Mouse (Mus musculus) limb, embryonic 13.5 days (tissue): Measurements from ENCODE around the gene Entpd6. TPM values are rescaled to one million over a fixed set of nuclear protein-coding genes. Genes with fewer than 3 reads are reported as not detected.

ENCODE experiments used
- ATAC-seq: fragments of 200-750 bp; cut with Nextera tagmentation; 2 replicates; pipeline ENCODE4 v1.8.0; 2017; ENCODE audit warnings: low read depth, moderate number of reproducible peaks, moderate TSS enrichment; ENCODE audit not compliant: low FRiP score
- H3K27ac ChIP-seq: fragments of 300-500 bp; sonication (generic); 2 replicates; pipeline ENCODE4 v1.5.1; 2015; ENCODE audit warnings: inconsistent platforms, mild to moderate bottlenecking, moderate library complexity
- H3K27me3 ChIP-seq: fragments of 300-500 bp; sonication (generic); 2 replicates; pipeline ENCODE4 v1.6.1; 2015; ENCODE audit warnings: mild to moderate bottlenecking, inconsistent platforms
- H3K36me3 ChIP-seq: fragments of 300-500 bp; sonication (generic); 2 replicates; pipeline ENCODE4 v1.6.1; 2015; ENCODE audit warnings: inconsistent platforms, mild to moderate bottlenecking, moderate library complexity
- H3K4me1 ChIP-seq: fragments of 300-500 bp; sonication (generic); 2 replicates; pipeline ENCODE4 v1.6.1; 2015; ENCODE audit warnings: inconsistent platforms
- H3K4me2 ChIP-seq: fragments of 300-500 bp; sonication (generic); replicated peaks from 2 replicates; pipeline ENCODE4 v1.6.1; 2015; ENCODE audit warnings: inconsistent platforms, mild to moderate bottlenecking, moderate library complexity
- H3K4me3 ChIP-seq: fragments of 300-500 bp; sonication (generic); 2 replicates; pipeline ENCODE4 v1.5.1; 2015; ENCODE audit warnings: moderate library complexity, mild to moderate bottlenecking, inconsistent platforms
- H3K9ac ChIP-seq: fragments of 300-500 bp; sonication (generic); 2 replicates; pipeline ENCODE4 v1.6.1; 2015; ENCODE audit warnings: mild to moderate bottlenecking, inconsistent platforms
- H3K9me3 ChIP-seq: fragments of 300-500 bp; sonication (generic); 2 replicates; pipeline ENCODE4 v1.6.1; 2016; ENCODE audit warnings: inconsistent platforms
- WGBS: fragments of 180-500 bp; shearing (Covaris S2); methylation state at CpG from one replicate; pipeline ENCODE4 v1.1.7; 2015; 5-methylcytosine and 5-hydroxymethylcytosine counted together
- polyA plus RNA-seq: library from polyadenylated mRNA; unstranded; fragments of >200 nt; fragmentation: Nextera tagmentation; extraction: Ambion mirVana; gene quantifications from 2 replicates; pipeline ENCODE4 v1.2.1, GENCODE M21; 2015

The Entpd6 gene
- polyA plus RNA-seq: 29.3 and 29.9 TPM in 2 replicates

DNA sequence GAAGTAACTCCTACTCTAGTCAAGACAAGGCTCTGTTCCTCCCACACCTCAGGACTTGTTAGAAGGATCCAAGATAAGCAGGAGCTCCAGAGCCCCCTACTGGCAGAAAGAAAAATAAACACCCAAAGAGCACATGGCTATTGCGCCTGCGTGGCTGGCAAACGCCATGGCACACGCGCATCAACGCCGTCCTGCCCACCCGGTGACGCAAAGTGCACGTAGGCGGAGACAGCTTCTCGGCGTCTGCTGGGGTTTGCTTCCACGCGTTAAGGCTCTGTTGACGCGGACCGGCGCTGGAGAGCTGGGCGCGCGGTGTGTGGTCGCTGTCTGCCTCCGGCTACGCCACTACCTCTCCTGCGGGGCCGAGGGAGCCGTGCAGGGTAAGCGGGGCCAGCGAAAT is at the start of gene Entpd6:
Gene Entpd6, plus strand, starts transcription at position 189 of the 400 bp plus-strand sequence.
- Histone ChIP-seq H3K27ac (peak within 1 kb of the TSS; percentile 78), H3K4me2 (peak within 1 kb of the TSS; percentile 93), H3K9ac (peak within 1 kb of the TSS; percentile 78), H3K4me1 (peaks cover 9% of the 10 kb centered on the region), H3K9me3 (no peaks in the 10 kb centered on the region), H3K27me3 (peaks cover 8% of the 10 kb centered on the region), H3K4me3 (peak within 1 kb of the TSS; percentile 73), H3K36me3 (peaks cover 12% of the 10 kb centered on the region)
- ATAC-seq: peak; percentile 97
- WGBS: under 1% methylated on average over 30 of the region's 30 CpGs

DNA sequence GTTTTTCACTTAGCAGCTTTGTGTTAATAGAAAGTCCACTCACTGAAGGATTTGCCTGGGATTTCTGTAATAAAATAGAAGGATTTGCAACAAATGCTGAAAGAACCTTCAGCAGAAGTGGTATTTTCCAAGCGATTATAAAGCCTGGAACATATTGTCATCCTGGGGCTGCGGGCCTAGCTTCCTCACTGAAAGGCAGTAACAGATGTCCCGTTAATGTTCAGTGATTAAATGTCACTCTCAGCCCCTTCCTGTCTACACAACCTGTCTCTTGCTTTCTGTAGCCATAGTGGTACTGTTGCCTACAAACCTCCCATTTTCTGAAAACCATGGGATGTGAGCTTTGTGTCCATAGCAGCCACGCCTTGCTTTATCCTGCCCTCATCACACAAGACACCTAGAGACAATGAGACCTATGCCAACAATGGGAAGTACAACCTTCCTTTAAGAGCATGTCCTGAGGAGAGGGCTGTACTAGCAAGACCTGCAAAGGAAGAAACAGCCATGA is 36.6 kb upstream of the Entpd6 start:
- ATAC-seq: no peak
- Histone ChIP-seq H3K27ac (no peak overlapping the region), H3K4me1 (peaks cover 6% of the 10 kb centered on the region), H3K27me3 (no peaks in the 10 kb centered on the region), H3K9me3 (no peaks in the 10 kb centered on the region), H3K9ac (no peak overlapping the region), H3K4me3 (no peak overlapping the region), H3K36me3 (no peaks in the 10 kb centered on the region), H3K4me2 (no peak overlapping the region)
- 50% methylated on average over 4 of the region's 4 CpGs for WGBS

DNA sequence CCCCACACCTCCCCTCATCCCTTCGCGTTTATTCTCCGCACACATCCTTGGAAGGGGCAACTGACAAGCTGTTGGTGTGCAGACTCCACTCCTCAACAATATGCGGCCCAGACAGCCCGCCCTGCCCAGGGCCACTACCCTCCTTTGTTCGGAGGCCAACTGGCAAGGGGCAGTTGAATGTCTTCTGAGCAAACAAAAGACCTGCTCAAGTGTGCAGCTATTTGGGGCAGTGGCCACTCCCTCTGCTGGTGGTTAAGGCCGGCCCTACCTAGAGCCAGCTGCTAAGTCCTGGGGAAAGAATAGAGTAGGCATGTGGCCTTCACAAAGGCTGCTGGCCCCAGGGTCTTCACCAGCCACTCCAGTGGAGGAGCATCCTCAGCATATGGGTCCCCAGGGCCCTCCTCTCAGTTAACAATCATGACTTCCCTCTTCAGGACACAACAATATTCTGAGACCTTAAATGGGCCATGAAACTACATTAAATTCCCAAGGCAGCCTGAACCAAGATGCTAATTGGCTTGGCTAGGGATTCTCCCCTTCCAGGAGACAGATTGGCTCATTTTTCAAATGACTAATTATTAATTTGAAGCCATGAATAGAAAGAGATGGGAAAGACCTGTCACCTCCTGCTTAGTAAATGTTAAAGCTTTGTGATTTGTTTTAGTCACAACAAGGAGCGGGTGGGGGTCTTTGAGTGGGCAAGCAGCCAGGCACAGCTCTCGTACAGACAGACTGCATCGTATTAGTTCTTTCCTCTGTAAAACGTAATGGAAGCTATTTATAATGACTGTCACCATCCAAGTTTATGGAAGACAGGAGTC is 12.9 kb upstream of the Entpd6 start:
- Histone ChIP-seq H3K36me3 (no peaks in the 10 kb centered on the region), H3K4me2 (no peak overlapping the region), H3K27me3 (no peaks in the 10 kb centered on the region), H3K9ac (no peak overlapping the region), H3K4me3 (no peak overlapping the region), H3K27ac (no peak overlapping the region), H3K4me1 (no peaks in the 10 kb centered on the region), H3K9me3 (no peaks in the 10 kb centered on the region)
- peak; percentile 54; the same call in 1 of the 2 replicates for ATAC-seq
- WGBS: 67% methylated on average over 11 of the region's 11 CpGs

DNA sequence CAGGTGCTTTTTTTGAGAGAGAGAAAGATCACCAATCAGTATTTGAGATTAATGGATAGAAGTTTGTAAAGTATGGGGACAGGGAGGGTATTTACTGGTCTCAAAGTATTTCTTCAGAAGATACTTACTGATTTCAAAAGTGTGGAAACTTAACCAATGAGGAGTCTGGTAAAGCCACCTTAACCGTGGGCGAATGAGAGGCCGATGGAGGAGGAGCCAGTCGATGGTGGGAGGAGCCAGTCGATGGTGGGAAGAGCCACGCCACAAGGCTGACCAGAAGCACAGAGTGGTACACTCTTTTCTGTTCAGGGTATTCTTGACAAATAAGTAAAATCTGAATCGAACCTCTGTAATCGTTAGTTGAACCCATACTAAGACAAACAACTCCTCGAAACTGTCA is 11.0 kb upstream of the Entpd6 start:
- Histone ChIP-seq H3K4me1 (no peaks in the 10 kb centered on the region), H3K9ac (no peak overlapping the region), H3K36me3 (no peaks in the 10 kb centered on the region), H3K9me3 (no peaks in the 10 kb centered on the region), H3K4me3 (no peak overlapping the region), H3K4me2 (no peak overlapping the region), H3K27me3 (0 out of 2 replicates have a peak, but pooled peaks cover 2% of the 10 kb centered on the region), H3K27ac (no peak overlapping the region)
- 80% methylated on average over 9 of the region's 9 CpGs for WGBS
- no peak for ATAC-seq

DNA sequence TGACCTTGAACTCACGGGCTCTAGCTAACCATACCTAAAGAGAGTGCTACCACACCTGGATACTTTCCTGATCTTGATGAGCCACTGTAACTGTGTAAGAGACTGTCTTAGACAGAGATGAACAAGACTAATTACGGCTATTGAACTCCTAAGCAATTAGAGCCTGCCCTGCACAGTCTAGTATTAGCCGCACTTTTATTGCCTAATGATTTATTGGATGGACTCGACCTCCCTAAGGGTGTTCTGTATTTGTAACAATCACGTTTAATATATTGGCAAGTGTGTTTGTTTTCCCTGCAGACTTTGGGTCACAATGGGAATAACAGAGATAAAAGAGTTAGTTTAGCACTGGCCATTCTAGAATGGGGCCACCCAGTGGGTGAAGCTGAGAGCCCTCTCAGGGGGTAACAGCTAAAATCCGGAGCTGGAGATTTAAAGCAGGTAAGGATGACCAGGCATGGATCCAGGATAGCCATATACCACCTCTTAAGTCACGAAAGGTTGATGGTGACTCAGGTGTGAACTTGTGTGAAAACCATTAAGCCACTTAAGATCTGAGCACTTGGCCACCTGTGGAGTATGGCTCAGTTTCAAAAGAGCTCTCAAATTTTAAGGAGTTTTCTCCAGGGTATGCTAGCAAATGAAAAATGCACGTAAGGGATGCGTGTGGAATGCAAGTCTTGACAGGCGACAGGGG is 8.5 kb upstream of the Entpd6 start:
- H3K27me3 ChIP-seq: 0 out of 2 replicates have a peak, but pooled peaks cover 2% of the 10 kb centered on the region
- H3K36me3 ChIP-seq: no peaks in the 10 kb centered on the region
- H3K27ac ChIP-seq: no peak overlapping the region
- no peak overlapping the region for H3K9ac ChIP-seq
- no peaks in the 10 kb centered on the region for H3K9me3 ChIP-seq
- no peak for ATAC-seq
- H3K4me1 ChIP-seq: no peaks in the 10 kb centered on the region
- no peak overlapping the region for H3K4me2 ChIP-seq
- WGBS: 31% methylated on average over 10 of the region's 10 CpGs
- H3K4me3 ChIP-seq: no peak overlapping the region

DNA sequence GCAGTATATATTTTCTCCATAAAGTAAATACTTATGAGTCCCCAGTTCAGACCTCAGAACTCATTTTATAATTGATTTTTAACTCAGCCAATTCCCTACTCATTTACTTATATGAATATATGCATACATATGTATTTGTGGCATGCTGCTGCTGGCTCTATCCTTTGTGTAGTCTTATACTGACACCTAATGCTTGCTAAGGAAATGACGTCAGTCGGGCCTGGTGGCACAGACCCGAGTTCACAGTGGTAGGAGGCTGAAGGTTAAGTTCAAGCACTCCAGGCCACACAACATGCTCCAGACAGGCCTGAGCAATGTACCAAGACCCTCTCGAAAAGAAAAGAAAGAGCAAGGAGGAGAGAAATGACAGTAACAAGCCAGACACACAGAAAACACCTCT is 7.4 kb upstream of the Entpd6 start:
- H3K27me3 ChIP-seq: peaks cover 9% of the 10 kb centered on the region
- H3K4me2 ChIP-seq: no peak overlapping the region
- 0 out of 2 replicates have a peak, but pooled peaks have one; percentile 59 for ATAC-seq
- H3K27ac ChIP-seq: no peak overlapping the region
- H3K9me3 ChIP-seq: no peaks in the 10 kb centered on the region
- 53% methylated on average over 4 of the region's 4 CpGs for WGBS
- no peak overlapping the region for H3K9ac ChIP-seq
- no peak overlapping the region for H3K4me3 ChIP-seq
- H3K4me1 ChIP-seq: no peaks in the 10 kb centered on the region
- no peaks in the 10 kb centered on the region for H3K36me3 ChIP-seq

DNA sequence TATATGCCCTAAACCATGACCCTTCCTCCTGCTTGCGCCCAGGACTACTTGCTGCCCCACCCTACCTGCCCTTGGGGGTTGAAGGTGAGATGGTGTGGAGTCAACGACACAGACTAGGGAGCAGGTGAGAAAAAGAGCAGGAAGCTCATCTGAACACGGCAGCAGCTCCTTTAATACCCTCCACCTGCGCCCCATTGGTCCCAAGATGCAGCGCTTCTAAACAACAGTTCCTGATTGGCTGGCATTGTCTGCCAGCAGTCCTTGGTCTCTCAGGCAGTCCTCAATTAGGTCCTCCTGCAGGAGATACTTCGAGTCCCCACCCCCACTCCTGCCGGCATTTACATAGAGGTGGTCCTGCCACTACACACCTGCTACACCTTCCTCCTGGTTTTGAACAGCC is 3.8 kb upstream of the Entpd6 start:
- Histone ChIP-seq H3K4me1 (peaks cover 7% of the 10 kb centered on the region), H3K4me2 (no peak overlapping the region), H3K4me3 (no peak overlapping the region), H3K9me3 (no peaks in the 10 kb centered on the region), H3K27ac (no peak overlapping the region), H3K9ac (no peak overlapping the region), H3K27me3 (peaks cover 11% of the 10 kb centered on the region), H3K36me3 (no peaks in the 10 kb centered on the region)
- ATAC-seq: no peak
- 73% methylated on average over 7 of the region's 7 CpGs for WGBS

DNA sequence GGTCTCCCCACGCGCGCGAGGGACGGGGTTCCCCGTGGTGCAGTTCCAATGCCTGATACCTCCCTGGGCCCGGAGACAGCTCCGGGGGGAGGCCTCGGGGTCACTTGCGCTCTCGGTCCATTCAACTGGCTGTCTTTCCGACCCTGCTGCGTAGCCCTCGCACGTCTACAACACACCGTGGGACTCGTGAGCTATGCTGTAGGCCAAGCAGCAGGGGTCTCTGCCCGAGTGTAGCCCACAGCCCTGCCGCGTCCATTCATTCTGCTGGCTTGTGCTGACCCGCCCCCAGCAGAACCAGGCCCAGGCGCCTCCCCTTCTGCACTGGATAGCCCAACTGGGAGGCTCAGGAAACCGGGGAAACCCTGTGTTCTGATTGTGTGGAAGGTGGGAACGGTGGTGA is 441 bp downstream of the Entpd6 start:
- peak overlapping the region; percentile 73 for H3K4me3 ChIP-seq
- under 1% methylated on average over 24 of the region's 24 CpGs for WGBS

DNA sequence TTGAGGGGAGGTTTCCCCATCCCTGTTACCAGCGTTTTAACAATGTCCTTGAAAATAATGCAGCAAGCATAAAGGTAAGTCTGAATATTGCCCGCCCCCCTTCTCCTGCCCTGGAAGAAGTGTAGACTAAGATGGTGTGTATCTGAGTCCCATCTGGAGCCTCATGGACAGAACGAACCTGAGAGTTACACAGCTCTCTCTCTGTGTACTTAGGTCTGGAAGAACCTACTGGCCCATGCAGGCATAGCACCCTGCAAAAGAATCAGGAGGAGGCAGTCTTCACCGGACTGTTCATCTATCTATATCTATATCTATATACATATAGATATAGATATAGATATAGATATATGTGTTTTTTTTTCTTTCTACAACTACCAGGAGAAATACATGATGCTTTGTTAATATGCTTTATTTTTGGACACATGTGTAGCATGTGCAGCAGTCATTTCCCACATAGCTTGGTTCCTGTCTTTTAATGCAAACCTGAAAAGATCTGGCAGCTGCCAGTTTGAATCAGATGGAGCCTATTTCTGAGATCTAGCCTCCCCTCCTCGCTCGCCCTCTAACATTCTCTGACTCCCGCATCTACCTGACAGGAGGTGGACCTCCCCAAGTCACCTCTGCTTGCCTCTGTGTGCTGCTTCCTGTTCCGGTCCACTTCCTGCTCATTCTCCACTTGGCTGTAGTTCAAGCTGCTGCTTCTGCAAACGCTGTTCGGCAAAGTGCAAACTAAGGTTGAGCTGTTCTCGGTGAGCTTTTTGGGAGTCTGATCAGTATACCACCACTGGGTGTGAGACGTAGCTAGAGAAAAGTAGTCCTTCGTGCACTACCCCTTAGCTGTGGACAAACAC is 1.5 kb downstream of the Entpd6 start:
- no peak overlapping the region for H3K9ac ChIP-seq
- H3K4me2 ChIP-seq: peak overlapping the region; percentile 93

More for the DNA sequence above, 441 bp downstream of the Entpd6 start:
- H3K27ac ChIP-seq: peak overlapping the region; percentile 78
- peak overlapping the region; percentile 78 for H3K9ac ChIP-seq
- H3K4me2 ChIP-seq: peak overlapping the region; percentile 93
- H3K36me3 ChIP-seq: peaks cover 16% of the 10 kb centered on the region
- H3K27me3 ChIP-seq: peaks cover 8% of the 10 kb centered on the region
- peak; percentile 83 for ATAC-seq
- H3K4me1 ChIP-seq: peaks cover 9% of the 10 kb centered on the region
- H3K9me3 ChIP-seq: no peaks in the 10 kb centered on the region

DNA sequence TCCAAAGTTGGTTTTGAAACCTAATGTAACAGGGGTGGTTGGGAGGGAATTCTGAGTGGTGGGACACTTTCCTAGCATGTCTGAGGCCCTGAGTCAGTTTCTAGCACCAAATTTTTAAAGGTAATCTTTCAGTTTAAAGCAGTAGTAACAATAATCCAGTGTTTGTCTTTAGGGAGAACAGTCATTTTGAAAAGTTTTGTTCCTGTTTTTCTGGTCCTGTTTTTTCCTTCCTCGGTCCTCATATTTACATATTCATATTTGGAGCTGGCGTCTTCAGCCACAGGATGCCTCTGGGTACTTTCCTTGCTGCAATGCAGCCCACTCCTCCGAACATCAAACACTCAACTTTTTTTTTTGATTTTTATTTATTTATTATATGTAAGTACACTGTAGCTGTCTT is 6.2 kb downstream of the Entpd6 start:
- Histone ChIP-seq H3K36me3 (peaks cover 65% of the 10 kb centered on the region), H3K4me3 (no peak overlapping the region), H3K4me2 (no peak overlapping the region), H3K27ac (no peak overlapping the region), H3K9me3 (no peaks in the 10 kb centered on the region), H3K27me3 (no peaks in the 10 kb centered on the region), H3K4me1 (peaks cover 2% of the 10 kb centered on the region), H3K9ac (no peak overlapping the region)
- ATAC-seq: no peak
- WGBS: 88% methylated on average over 3 of the region's 3 CpGs

More for the DNA sequence above, 1.5 kb downstream of the Entpd6 start:
- H3K4me3 ChIP-seq: peak overlapping the region; percentile 73
- H3K27ac ChIP-seq: no peak overlapping the region
- H3K36me3 ChIP-seq: peaks cover 20% of the 10 kb centered on the region
- peaks cover 9% of the 10 kb centered on the region for H3K4me1 ChIP-seq
- no peaks in the 10 kb centered on the region for H3K9me3 ChIP-seq
- WGBS: 77% methylated on average over 13 of the region's 13 CpGs
- ATAC-seq: no peak
- peaks cover 8% of the 10 kb centered on the region for H3K27me3 ChIP-seq

DNA sequence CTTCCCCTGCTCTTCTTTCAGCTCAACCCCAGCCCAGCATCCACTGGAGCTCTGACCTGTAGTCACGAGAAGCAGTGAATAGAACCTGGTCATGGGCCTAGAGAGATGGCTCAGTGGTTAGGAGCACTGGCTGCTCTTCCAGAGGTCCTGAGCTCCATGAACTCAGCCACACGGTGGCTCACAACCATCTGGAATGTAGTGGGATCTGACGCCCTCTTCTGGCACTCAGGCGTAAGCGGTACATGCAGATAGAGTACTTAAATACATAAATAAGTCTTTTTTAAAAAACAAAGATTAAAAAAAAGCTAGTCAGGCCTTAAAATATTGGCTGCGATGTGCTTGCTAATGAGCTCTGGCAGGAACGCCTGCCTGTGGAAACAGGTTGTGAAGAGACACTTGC is 12.6 kb downstream of the Entpd6 start:
- Histone ChIP-seq H3K27ac (no peak overlapping the region), H3K4me3 (no peak overlapping the region), H3K36me3 (peaks cover 70% of the 10 kb centered on the region), H3K4me2 (no peak overlapping the region), H3K9ac (no peak overlapping the region), H3K4me1 (peaks cover 29% of the 10 kb centered on the region), H3K27me3 (no peaks in the 10 kb centered on the region), H3K9me3 (no peaks in the 10 kb centered on the region)
- no peak for ATAC-seq
- WGBS: 89% methylated on average over 7 of the region's 7 CpGs
